Mouse (Mus musculus): ENCODE data around the gene Filip1.

Filip1 gene

DNA sequence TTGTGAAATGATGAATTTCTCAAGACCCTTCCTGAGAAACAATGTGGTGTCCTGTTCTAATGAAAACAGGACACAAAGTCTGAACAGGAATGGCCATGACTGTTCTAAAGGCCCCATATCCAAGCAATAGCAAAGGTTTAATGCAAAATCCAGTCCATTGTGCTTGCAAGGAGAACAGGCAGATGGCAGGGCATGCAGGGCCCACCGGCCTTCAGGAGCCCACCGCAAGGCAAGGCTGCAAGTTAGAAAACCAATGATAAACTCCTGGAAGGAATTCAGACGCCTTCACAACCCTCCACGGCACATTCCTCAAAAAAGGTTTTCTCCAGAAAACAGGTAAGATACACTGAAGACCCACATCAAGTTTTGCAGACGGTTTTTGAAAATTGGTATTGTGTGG is 99.7 kb downstream of the Filip1 start:
- DNase-seq (ENCODE audit: low read depth, low spot score) = no peak

DNA sequence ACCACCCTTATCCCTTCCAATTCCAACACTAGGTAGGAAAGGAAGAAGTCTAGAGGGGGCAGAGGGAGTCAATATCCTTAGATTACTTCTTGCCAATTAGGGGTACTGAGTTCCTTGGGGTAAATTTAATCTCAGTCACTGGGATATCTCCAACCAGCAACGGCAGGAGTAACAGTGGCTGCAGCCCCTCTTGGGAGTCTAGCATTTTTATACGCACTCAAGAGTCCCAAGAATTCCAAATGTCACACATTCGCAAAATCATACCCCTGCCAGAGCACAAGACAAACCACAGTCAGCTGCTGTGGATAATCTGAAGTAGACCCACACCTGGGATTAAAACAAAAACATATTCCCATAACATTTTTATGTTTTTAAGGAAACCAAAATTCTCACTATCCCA is 102.5 kb downstream of the Filip1 start:
- no peak for DNase-seq (ENCODE audit: low read depth, low spot score)

DNA sequence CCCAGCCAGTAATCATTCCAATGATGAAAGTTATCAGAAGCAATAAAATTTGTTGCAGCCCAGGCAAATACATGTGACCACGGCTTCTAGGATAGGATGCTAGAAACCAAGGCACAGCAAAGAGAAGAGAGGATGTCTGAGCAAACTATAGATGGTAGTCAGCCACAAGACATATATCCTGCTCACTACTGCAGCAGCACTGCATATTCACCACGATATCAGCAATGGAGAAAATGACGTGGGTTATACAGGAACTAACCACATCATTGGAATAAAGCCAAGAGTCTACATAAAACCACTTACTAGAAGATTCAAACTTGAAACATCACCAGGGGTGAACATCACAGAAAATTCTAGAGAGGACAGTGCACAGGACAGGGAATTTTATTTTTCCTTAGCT is 113.8 kb downstream of the Filip1 start:
- no peak for DNase-seq (ENCODE audit: low read depth, low spot score)

DNA sequence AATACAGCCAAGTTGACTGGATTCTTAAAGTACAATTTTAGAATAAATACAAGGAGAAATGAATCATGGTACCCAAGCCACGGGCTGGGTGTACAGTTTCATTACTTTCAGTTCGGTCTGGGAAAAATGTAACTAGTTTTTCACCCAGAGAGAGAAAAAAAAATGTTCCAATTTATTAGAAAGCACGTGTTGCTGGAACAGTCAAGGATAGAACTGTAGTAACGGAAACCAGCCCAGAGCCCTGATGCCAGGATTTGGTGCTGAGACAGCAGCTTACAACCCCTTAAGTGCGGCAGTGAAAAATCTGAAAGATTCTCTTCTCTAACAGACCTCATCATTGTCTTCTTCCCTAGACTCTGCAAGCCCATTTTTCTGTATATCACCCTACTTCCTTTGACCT is 118.0 kb downstream of the Filip1 start:
- no peak for DNase-seq (ENCODE audit: low read depth, low spot score)

DNA sequence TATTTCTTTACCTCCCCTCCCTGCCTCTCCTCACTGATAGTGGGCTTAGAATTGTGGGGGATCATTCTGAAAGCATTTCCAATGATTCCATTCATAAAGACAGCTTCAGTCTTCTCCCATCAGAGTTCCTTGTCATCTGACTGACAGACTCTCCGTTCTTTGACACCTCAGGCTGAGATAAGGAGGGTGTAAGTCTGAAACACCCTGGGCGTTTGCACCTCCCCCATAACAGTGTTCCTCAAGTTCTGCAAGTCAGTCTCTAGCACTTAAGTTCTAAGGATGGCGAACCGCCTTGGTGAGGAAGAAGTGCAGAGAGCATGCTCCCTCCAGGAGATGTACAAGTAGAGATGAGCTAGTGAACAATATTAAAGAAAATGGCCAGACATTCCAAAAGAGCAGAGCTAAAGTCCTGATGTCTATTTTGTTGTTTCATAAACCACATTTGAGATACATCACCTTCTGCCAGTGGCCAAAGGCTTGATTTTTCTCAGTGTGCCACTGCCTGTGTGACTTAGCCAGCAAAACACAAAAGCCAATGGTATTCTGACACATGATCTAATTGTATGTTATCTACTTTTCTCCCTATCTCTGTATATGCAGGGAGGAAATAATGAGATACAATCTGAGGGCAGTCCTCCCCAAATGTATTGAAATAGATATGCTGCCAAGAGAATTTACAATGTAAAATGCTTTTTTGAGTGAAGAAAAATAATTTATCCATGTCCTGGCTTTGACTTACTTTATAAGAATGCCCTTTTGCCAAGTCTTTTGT is 118.6 kb downstream of the Filip1 start:
- DNase-seq (ENCODE audit: low read depth, low spot score) = no peak

DNA sequence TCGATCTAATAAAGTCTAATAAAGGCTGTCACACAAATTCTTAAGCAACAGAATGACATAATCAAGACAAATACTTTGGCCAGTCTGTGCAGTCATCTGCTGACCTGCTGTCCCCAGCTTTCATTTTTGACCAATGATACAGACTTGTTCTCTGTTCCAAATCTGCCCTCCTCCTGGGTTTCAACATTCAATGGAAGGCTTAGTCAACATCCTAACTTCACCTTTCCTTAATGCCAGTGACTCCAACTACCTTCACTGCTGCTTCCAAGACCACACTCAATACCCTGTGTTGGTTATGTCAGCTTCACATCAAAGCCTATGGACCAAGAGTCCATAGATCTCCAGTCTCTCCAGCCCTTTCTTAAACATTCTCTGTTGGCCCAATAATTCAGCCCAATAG is 120.5 kb downstream of the Filip1 start:
- no peak for DNase-seq (ENCODE audit: low read depth, low spot score)

DNA sequence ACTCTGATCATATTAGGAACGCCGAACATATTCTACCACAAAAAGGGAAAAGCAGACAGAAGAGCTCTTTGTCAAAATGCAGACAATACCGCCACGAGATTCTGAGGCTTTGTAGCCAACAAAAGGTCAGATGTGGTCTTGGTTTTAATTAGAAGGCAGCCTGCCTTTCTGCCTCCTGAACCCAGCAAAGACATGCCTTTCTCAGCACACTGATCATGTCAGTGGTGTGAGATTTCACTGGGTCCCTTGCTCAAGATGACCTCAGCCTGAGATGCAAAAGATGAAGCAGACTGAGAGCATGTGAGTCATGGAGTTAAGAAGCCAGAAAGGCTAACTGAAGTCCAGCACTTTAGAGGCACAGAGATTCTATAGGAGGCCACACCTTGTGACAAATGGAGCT is 122.2 kb downstream of the Filip1 start:
- DNase-seq (ENCODE audit: low read depth, low spot score) = no peak

DNA sequence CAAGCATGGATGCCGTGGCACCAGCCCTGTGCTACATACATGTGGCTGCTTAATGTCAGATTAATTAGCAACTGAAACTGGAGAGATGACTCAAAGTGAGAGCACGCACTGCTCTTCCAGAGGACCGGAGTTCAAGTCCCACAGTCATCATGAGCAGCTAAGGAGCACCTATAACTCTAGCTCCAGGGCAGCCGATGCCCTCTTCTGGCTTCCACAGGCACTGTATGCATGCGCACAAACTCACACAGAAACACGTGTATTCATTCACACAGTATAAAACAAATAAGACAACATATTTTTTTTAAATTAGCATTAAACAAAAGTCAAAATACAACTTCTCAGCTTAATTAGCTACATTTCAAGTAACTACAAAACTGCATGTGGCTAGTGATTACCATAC is 123.5 kb downstream of the Filip1 start:
- DNase-seq (ENCODE audit: low read depth, low spot score) = peak; percentile 10

DNA sequence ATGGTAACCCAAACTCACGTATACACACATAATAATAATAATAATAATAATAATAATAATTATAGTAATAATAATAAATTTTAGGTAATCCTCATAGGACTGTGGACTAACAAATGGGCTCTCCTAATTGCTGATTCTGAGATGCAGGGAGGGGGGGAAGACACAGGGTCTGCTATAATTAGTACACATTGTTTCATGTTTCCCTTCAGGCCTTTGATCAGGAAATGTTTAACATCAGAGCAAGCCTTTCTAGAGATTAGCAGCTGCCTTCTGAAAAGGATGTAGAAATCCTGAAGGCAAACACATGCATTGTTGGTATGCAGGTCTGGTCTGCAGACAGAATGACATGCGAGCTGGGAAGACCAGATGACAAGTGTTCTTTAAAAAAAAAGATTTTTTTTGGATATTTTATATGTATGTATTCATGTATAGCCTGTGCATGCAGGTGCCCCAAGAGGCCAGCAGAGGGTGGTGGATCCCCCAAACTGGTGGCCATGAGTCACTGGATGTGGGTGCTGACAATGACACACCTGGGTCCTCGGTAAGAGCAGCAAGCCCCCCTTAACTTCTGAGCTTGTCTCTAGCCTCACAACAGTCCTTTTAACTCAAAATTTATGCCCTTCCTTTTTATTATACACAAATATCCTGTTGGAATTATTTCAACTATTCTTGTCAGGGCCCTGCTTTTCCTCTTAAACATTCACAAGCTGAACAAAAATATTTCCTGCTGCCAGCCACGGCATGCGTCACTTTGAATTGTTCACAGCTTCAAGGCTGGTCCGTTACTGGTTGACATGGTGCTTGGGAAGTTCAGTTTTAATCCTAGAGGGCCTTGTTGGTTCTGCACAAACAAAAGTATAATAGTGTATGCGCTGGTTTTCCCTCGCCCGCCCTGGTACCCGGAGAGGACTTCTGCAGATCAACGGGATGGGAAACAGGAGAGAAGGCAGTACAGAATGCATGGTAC is 127.1 kb downstream of the Filip1 start:
- DNase-seq (ENCODE audit: low read depth, low spot score) = peak; percentile 31

DNA sequence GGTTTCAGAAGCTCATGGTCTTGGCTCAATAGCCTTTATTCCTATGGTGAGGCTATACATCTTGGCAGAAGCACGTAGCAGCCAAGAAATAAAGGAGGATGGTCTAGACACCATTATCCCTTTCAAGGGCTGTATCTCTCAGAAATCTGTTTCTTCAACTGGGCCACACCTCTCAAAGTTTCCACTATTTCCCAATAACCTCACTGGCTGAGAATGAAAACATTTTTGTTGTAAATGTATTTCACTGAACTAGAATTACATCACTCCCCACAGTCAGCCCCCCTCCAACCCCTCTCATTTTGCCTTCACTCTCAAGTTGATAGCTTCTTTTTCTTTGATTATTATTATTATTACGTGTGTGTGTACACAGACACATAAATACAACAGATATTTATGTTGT is 129.5 kb downstream of the Filip1 start:
- no peak for DNase-seq (ENCODE audit: low read depth, low spot score)

DNA sequence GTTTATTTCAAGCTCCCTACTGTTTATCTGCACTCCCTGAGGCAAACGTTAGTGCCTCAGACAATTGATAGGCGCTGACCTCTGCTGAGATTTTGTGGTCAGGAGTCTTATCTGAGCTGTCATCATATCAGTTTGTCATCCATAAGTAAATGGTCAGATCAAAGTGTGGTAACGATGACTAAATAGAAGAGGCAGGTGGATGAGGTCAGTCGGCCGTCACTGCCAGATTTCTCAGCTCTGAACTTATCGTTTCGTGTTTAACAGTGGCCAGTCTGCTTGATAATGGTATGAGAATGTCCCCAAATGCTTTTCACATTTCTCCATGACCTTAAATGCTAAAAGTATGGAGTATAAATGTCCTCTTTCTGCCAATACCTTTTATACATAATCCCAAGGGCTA is 132.6 kb downstream of the Filip1 start:
- DNase-seq (ENCODE audit: low read depth, low spot score) = no peak

DNA sequence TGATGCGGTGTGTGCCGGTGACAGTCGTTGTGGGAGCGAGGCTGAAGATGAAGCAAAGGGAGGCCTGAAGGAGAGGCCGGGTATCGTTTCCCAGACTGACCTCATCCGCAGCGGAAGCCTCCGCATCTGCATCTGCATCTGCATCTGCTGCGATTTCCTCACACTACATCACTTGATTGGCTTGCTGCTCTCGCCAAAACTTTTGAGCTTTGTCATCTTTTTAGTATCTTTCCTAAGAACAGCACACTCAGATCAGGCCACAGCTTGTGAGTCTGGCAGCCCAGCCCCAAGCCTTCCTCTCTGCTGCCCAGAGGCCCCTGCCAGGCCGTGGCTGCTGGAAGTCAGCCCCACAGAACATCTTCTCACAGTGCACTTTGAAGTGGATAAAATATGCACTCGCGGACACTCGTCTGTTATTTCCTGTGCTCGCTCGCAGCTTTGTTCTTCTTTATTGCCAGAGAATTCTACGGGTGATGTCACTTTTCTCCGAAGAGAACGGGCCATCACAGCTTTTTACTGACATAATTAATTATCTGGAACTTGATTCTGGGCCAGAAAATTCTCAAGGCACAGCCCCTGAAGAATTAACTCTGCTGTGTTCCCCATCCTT is 137.0 kb downstream of the Filip1 start:
- DNase-seq (ENCODE audit: low read depth, low spot score) = no peak

DNA sequence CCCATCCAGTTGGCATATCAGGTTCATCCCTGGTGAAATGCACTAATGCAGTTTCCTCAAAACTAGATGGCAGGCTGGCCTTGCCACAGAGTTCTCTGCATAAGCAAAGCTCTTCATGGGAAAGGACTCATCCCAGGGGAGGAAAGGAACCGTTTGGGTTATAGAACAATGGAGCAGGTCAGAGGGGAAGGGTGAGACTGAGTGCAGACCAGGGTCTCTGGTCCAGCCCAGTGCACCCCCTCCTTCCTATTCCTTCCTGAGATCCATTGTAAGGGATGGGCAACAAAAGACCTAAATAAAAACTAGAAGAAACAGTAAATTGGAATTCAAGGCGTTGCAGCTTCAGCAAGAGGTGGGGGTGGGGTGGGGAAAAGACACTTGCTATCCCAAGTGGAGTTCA is 140.1 kb downstream of the Filip1 start:
- DNase-seq (ENCODE audit: low read depth, low spot score) = no peak

DNA sequence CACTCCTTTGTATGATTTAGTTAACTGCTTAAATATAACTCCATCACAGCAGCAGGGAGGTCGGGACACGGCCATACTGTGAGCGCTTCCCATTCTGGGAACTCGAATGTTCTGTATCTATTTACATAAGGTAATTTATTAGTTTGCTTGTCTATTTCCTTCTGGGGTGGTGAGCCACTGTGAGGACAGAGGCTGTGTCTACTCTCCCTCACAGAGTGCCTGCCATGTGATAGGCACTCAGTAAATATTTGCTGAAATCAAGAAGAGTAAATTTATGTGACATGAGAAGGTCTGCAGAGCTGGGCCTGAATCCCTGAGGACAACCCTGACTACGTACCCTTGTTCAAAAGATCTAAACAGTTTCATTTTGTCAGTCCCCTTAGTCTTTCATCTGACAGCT is 143.1 kb downstream of the Filip1 start:
- no peak for DNase-seq (ENCODE audit: low read depth, low spot score)

DNA sequence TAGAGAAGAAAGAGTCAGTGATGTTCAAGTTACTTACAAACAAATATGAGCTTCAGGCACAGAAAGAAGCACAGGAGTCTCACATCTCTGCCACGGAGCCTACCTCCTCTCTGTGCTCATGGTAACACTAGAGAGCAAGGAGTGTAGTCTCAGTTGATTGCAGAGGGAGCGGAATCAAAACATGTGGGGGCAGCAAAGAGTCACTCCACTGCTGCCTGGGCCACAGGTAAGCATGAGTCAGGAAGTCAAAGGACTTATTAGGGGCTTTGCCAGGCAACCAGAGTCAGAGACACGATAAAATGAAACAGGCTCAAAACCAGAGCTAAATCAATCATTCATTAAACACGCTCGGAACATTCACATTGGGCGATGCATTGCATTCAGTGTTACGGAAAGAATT is 146.7 kb downstream of the Filip1 start:
- DNase-seq (ENCODE audit: low read depth, low spot score) = peak; percentile 18

DNA sequence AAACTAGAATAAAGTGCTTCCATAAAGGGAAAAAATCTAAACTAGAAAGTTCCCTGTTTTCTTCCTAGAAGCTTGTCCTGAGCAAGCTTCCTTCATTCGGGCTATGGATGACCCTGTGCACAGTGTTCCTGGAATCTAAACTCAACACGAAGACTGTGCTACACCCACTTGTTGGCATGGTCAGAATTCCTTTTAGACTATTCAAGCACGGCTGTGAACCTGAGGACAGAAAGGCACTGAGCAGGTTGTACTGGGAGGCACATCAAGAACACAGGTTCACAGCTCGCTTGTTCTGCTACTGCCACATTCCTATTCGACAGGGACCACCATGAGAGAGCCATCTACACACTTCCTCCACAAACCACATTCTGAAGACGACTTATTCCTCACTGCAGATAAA is 150.1 kb downstream of the Filip1 start:
- DNase-seq (ENCODE audit: low read depth, low spot score) = no peak

DNA sequence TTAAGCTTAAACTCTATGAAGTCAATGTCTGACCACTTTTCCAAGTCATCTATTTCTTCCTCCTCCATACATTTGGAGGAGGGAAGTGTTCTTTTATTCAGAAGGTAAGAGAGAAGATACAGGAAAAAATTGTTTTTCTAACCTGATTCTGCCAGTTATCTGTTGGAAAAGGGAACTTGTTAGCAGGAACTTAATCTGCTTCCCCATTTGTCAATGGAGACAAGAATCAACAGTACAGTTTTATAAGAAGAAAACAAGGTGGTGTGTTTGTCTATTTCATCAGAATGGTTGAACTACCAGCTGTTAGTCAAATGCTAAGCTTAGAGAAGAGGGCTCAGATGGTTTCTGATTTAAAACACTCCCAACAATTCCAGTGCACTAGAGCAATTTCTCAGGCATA is 165.6 kb downstream of the Filip1 start:
- no peak for DNase-seq (ENCODE audit: low read depth, low spot score)

DNA sequence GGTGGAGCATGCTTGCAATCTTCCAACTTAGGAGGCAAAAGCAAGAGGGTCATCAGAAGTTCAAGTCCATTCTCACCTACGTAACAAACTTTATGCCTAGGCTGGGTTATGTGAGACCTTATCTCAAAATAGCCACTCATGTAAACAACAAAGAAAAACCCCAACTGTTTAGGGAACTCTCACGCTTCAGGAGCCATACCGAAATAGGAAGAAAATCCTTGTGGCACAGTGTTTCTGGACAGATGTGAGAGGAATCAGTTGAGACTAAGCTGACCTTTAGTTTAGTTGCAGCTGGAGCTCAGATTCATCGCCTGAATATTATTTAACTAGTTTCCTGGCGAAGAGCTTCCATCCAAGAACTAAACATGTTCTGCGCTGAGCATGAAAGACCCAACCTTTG is 170.0 kb downstream of the Filip1 start:
- no peak for DNase-seq (ENCODE audit: low read depth, low spot score)

DNA sequence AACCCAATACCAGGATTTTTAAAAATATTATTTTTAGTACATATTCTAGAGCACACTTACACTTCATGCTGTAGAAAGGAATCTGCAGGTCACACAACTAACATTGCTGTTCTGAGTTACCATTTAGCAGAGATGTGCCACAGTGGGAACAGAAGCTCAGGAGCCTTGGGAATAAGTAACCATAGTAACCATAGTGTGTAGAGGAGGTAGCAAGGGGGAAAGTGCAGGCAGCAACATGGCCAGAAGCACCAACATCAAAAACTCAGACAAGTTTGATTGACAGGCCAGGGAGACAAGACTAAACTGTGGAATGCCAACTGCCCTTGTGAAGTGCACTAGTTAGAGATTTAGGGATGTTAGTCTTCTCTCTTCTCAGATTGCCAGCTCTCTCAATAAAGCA is 170.6 kb downstream of the Filip1 start:
- no peak for DNase-seq (ENCODE audit: low read depth, low spot score)

DNA sequence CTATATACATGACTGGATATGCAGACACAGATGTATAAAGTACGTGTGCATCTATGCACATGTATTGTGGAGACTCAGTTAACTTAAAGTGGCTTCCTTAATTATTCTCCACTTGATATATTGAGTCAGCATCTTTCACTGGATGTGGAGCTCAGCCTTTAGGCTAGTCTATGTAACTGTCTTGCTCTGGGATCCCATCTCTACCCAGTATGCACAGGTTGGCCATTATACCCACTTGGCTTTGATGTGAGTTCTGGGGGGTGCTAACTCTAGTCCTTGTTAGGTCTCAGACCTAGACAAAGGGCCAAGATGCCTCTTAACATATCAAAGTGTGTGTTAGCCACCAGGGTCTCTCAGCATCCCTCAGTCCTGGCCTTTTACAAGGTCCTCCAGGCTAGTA is 181.4 kb downstream of the Filip1 start:
- no peak for DNase-seq (ENCODE audit: low read depth, low spot score)

DNA sequence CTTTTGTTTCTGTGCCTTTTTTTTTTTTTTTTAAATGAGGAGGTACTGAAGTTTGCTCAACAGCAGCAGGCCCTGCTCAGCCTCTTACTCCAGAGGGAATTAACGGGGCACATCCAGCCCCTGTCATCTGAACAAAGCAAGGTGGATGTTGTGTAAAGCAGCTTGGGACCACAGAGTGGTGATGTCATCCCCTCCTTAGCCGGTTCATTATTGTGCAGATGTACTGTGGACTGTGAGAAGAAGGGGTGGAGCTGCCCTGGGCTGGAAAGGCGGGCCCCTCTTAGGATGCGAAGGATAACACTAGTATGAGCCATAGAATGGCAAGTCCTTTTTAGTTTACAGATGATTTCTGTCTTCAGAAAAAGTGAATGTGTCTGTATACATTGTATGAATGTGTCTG is 181.8 kb downstream of the Filip1 start:
- DNase-seq (ENCODE audit: low read depth, low spot score) = no peak

Measured in A20 (cell line).